Mouse (Mus musculus): Measurements from ENCODE around the gene Gm16253. TPM values are rescaled to one million over a fixed set of nuclear protein-coding genes. Genes with fewer than 3 reads are reported as not detected.

The Gm16253 gene
- polyA plus RNA-seq, 1 experiment from 2014 or later: 0.78 TPM

DNA sequence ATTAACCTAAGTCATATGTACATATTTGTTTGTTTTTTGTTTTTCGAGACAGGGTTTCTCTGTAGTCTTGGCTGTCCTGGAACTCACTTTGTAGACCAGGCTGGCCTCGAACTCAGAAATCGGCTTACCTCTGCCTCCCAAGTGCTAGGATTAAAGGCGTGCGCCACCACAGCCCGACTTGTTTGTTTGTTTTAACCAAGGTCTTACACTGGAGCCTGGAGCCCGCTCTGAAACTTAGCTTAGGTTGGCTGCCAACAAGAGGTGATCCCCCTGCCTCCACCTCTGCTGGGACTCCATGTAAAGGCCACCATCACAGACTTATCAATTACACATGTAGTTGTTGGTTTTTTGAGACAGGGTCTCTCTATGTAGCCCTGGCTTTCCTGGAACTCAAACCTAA is 28.0 kb upstream of the Gm16253 start:
- Histone ChIP-seq H3K9ac (replicated peaks; ENCODE audit: low read depth) (no peak overlapping the region), H3K9me3 (ENCODE audit: low read length) (no peaks in the 10 kb centered on the region), H3K4me3 (ENCODE audit: low read depth, low read length) (no peak overlapping the region), H3K27me3 (replicated peaks; ENCODE audit: insufficient read depth, low read length) (no peaks in the 10 kb centered on the region), H3K4me1 (ENCODE audit: insufficient read depth, low read depth, low read length) (peaks cover 15% of the 10 kb centered on the region; the same call in 1 of the 2 replicates), H3K36me3 (ENCODE audit: insufficient read depth, low read length) (no peaks in the 10 kb centered on the region), H3K4me2 (replicated peaks; ENCODE audit: low read depth, low read length) (no peak overlapping the region), H3K27ac (ENCODE audit: low read length) (no peak overlapping the region)
- DNase-seq (ENCODE audit: low spot score) (no peak), ATAC-seq (no peak)
- TF ChIP-seq EP300 (IDR thresholded peaks at IDR 0.05) (no peak), CTCF (IDR thresholded peaks at IDR 0.05) (no peak)
- WGBS: 73% methylated on average over 7 of the region's 7 CpGs

DNA sequence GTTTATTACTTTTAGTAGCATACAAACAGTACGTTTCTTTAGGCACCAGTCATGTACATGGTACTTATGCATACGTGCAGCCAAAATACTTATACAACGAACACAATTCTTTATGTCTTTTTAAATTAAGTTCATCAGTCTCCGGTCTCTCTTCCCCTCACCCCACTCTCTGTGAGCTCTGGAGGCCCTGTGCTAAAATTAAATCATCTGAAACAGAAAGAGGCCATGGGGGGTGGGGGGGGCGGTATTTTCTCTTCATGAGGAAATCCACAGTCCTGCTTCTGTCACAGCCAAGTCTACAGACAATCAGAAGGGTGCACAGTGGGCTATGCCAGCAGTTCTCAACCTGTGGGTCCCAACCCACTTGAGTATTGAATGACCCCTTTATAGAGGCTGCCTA is 27.4 kb upstream of the Gm16253 start:
- Histone ChIP-seq H3K36me3 (ENCODE audit: insufficient read depth, low read length) (no peaks in the 10 kb centered on the region), H3K9me3 (ENCODE audit: low read length) (no peaks in the 10 kb centered on the region), H3K27me3 (replicated peaks; ENCODE audit: insufficient read depth, low read length) (no peaks in the 10 kb centered on the region), H3K27ac (ENCODE audit: low read length) (no peak overlapping the region), H3K4me1 (ENCODE audit: insufficient read depth, low read depth, low read length) (peaks cover 15% of the 10 kb centered on the region; the same call in 1 of the 2 replicates), H3K9ac (replicated peaks; ENCODE audit: low read depth) (no peak overlapping the region), H3K4me2 (replicated peaks; ENCODE audit: low read depth, low read length) (no peak overlapping the region), H3K4me3 (ENCODE audit: low read depth, low read length) (no peak overlapping the region)
- ATAC-seq: no peak
- TF ChIP-seq CTCF (IDR thresholded peaks at IDR 0.05): no peak
- TF ChIP-seq EP300 (IDR thresholded peaks at IDR 0.05): no peak
- 79% methylated on average over 5 of the region's 5 CpGs for WGBS
- no peak for DNase-seq (ENCODE audit: low spot score)

DNA sequence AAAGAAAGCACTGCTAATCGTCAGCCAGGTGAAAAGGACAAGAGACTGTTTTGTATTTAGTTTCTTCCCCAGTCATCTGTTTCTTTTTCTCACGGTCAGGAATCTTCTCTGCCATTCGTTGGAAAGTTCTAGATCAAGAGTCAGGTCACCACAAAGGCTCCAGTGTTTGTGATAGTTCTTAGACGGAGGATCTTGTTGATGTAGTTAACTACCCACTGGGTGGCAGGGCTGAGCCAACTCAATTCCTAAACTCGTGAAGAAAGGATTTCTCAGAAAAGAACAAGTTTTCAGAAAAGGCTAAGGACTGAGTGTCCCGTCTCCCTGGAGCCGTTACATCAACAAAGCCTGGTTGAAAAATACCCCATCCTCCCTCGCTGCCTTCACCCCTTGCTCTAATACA is 25.6 kb upstream of the Gm16253 start:
- DNase-seq (ENCODE audit: low spot score) (peak; percentile 96), ATAC-seq (peak; percentile 45)
- Histone ChIP-seq H3K4me3 (ENCODE audit: low read depth, low read length) (no peak overlapping the region), H3K9me3 (ENCODE audit: low read length) (no peaks in the 10 kb centered on the region), H3K9ac (replicated peaks; ENCODE audit: low read depth) (peak overlapping the region; percentile 16; the same call in 1 of the 2 replicates), H3K27me3 (replicated peaks; ENCODE audit: insufficient read depth, low read length) (no peaks in the 10 kb centered on the region), H3K4me1 (ENCODE audit: insufficient read depth, low read depth, low read length) (peaks cover 22% of the 10 kb centered on the region; the same call in 1 of the 2 replicates), H3K36me3 (ENCODE audit: insufficient read depth, low read length) (no peaks in the 10 kb centered on the region), H3K27ac (ENCODE audit: low read length) (peak overlapping the region; percentile 89), H3K4me2 (replicated peaks; ENCODE audit: low read depth, low read length) (peak overlapping the region; percentile 27; the same call in 1 of the 2 replicates)
- WGBS: 4% methylated on average over 8 of the region's 8 CpGs
- TF ChIP-seq CTCF (IDR thresholded peaks at IDR 0.05) (peak; percentile 82), EP300 (IDR thresholded peaks at IDR 0.05) (peak; percentile 99)

DNA sequence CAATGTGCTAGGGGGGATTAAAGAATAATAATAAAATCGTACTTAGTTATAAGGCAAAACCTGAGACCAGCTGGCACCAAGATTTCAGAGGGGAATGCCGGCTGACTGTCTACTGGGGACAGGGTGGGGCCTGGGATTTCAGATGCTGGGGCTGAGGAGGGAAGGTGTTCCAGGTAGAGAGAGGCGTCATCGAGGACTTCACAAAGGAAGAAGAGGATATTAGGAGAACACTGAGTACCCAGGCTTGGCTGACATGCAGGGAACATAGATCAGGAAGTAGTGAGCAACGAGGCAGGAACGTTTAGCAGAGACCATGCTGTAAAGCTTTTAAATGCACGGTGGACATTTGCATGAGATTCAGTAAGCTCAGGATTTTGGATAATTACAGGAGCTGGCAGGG is 24.9 kb upstream of the Gm16253 start:
- TF ChIP-seq EP300 (IDR thresholded peaks at IDR 0.05) (peak; percentile 98), CTCF (IDR thresholded peaks at IDR 0.05) (no peak)
- H3K27ac ChIP-seq (ENCODE audit: low read length): peak overlapping the region; percentile 89

DNA sequence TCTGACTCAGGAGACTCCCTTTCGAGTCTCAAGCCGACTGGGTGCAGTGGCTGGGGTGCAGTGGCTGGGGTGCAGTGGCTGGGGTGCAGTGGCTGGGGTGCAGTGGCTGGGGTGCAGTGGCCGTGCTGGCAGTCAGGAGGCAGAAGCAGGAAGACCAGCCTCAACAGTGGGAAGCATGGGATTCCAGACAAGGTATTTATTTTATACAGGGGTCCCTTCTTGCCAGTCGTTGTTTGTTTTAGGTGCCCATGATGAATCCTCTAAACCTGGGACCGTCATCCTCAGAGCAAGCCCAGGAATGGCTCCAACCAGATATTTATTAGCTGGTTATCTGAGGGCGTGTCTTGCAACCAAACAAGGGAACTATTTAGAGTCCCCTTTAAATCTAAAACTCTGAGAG is 23.2 kb upstream of the Gm16253 start:
- 67% methylated on average over 6 of the region's 6 CpGs for WGBS
- H3K4me1 ChIP-seq (ENCODE audit: insufficient read depth, low read depth, low read length): peaks cover 24% of the 10 kb centered on the region; the same call in 1 of the 2 replicates
- no peak for ATAC-seq

More for the DNA sequence above, 24.9 kb upstream of the Gm16253 start:
- no peaks in the 10 kb centered on the region for H3K27me3 ChIP-seq (replicated peaks; ENCODE audit: insufficient read depth, low read length)
- H3K4me2 ChIP-seq (replicated peaks; ENCODE audit: low read depth, low read length): peak overlapping the region; percentile 27; the same call in 1 of the 2 replicates
- ATAC-seq (peak; percentile 26; the same call in 1 of the 2 replicates), DNase-seq (ENCODE audit: low spot score) (peak; percentile 63)
- 33% methylated on average over 7 of the region's 7 CpGs for WGBS
- H3K36me3 ChIP-seq (ENCODE audit: insufficient read depth, low read length): no peaks in the 10 kb centered on the region
- peaks cover 24% of the 10 kb centered on the region; the same call in 1 of the 2 replicates for H3K4me1 ChIP-seq (ENCODE audit: insufficient read depth, low read depth, low read length)
- peak overlapping the region; percentile 16; the same call in 1 of the 2 replicates for H3K9ac ChIP-seq (replicated peaks; ENCODE audit: low read depth)
- no peak overlapping the region for H3K4me3 ChIP-seq (ENCODE audit: low read depth, low read length)
- H3K9me3 ChIP-seq (ENCODE audit: low read length): no peaks in the 10 kb centered on the region

DNA sequence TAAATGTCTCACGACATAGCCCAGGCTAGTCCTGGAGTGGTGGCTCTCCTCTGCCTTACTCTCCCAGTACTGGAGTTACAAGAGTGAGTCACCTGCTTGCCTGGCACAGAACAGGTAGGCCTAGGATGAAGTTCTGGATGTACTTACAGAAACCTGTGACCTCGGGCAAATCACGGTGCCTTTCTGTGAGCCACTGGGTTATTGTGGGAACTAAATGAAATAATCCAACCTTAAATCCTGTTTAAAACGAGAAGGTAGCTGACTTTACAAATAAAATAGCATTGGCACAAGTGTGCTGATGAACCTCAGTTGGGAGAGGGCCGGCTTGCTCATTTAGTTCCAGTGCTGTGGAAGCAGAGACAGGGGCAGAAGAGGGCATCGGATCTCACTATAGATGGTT is 22.5 kb upstream of the Gm16253 start:
- no peak for ATAC-seq
- TF ChIP-seq CTCF (IDR thresholded peaks at IDR 0.05): no peak
- peak; percentile 13; the same call in 1 of the 2 replicates for TF ChIP-seq EP300 (IDR thresholded peaks at IDR 0.05)

More for the DNA sequence above, 23.2 kb upstream of the Gm16253 start:
- DNase-seq (ENCODE audit: low spot score): no peak
- no peaks in the 10 kb centered on the region for H3K27me3 ChIP-seq (replicated peaks; ENCODE audit: insufficient read depth, low read length)
- H3K9ac ChIP-seq (replicated peaks; ENCODE audit: low read depth): no peak overlapping the region
- no peaks in the 10 kb centered on the region for H3K9me3 ChIP-seq (ENCODE audit: low read length)
- no peak overlapping the region for H3K4me3 ChIP-seq (ENCODE audit: low read depth, low read length)
- no peak overlapping the region for H3K4me2 ChIP-seq (replicated peaks; ENCODE audit: low read depth, low read length)
- TF ChIP-seq EP300 (IDR thresholded peaks at IDR 0.05) (no peak), CTCF (IDR thresholded peaks at IDR 0.05) (no peak)
- 0 out of 2 replicates have a peak, but pooled peaks cover under 1% of the 10 kb centered on the region for H3K36me3 ChIP-seq (ENCODE audit: insufficient read depth, low read length)
- H3K27ac ChIP-seq (ENCODE audit: low read length): peak overlapping the region; percentile 6; the same call in 1 of the 2 replicates

More for the DNA sequence above, 22.5 kb upstream of the Gm16253 start:
- H3K27ac ChIP-seq (ENCODE audit: low read length): peak overlapping the region; percentile 99
- DNase-seq (ENCODE audit: low spot score): no peak
- peaks cover 24% of the 10 kb centered on the region; the same call in 1 of the 2 replicates for H3K4me1 ChIP-seq (ENCODE audit: insufficient read depth, low read depth, low read length)
- no peaks in the 10 kb centered on the region for H3K9me3 ChIP-seq (ENCODE audit: low read length)
- no peaks in the 10 kb centered on the region for H3K27me3 ChIP-seq (replicated peaks; ENCODE audit: insufficient read depth, low read length)
- peaks cover 7% of the 10 kb centered on the region for H3K36me3 ChIP-seq (ENCODE audit: insufficient read depth, low read length)
- no peak overlapping the region for H3K4me3 ChIP-seq (ENCODE audit: low read depth, low read length)
- H3K4me2 ChIP-seq (replicated peaks; ENCODE audit: low read depth, low read length): no peak overlapping the region
- WGBS: 68% methylated on average over 6 of the region's 6 CpGs
- H3K9ac ChIP-seq (replicated peaks; ENCODE audit: low read depth): no peak overlapping the region

All from lung, postnatal 0 days (tissue).